Mouse (Mus musculus) liver, embryonic 11.5 days (tissue): Measurements from ENCODE around the gene Adamts16. TPM values are rescaled to one million over a fixed set of nuclear protein-coding genes. Genes with fewer than 3 reads are reported as not detected.

Experiments used
- ATAC-seq: fragments of 200-750 bp; cut with Nextera tagmentation; replicated peaks from 2 replicates; pipeline ENCODE4 v1.8.0; 2017; ENCODE audit warnings: moderate number of reproducible peaks, mild to moderate bottlenecking, moderate TSS enrichment, moderate library complexity; ENCODE audit not compliant: low FRiP score
- DNase-seq: peaks from one replicate; pipeline ENCODE4 v3.0.0-alpha.2; 2017; ENCODE audit warnings: low spot score
- H3K27ac ChIP-seq: fragments of 300-500 bp; sonication (generic); 2 replicates; pipeline ENCODE4 v1.5.1; 2014; ENCODE audit warnings: mild to moderate bottlenecking, low read depth, low read length, control low read depth
- H3K27me3 ChIP-seq: fragments of 300-500 bp; sonication (generic); replicated peaks from 2 replicates; pipeline ENCODE4 v1.6.1; 2014; ENCODE audit warnings: low read length, mixed read lengths; ENCODE audit not compliant: control insufficient read depth, insufficient read depth
- H3K36me3 ChIP-seq: fragments of 300-500 bp; sonication (generic); 2 replicates; pipeline ENCODE4 v1.6.1; 2014; ENCODE audit warnings: mild to moderate bottlenecking, low read length, moderate library complexity, mixed read lengths; ENCODE audit not compliant: control insufficient read depth, insufficient read depth
- H3K4me1 ChIP-seq: fragments of 300-500 bp; sonication (generic); replicated peaks from 2 replicates; pipeline ENCODE4 v1.6.1; 2014; ENCODE audit warnings: low read length, mixed read lengths; ENCODE audit not compliant: control insufficient read depth, insufficient read depth
- H3K4me2 ChIP-seq: fragments of 300-500 bp; sonication (generic); 2 replicates; pipeline ENCODE4 v1.6.1; 2014; ENCODE audit warnings: mild to moderate bottlenecking, control low read depth, moderate library complexity
- H3K4me3 ChIP-seq: fragments of 300-500 bp; sonication (generic); 2 replicates; pipeline ENCODE4 v1.5.1; 2014; ENCODE audit warnings: low read depth, low read length, control low read depth
- H3K9ac ChIP-seq: fragments of 300-500 bp; sonication (generic); 2 replicates; pipeline ENCODE4 v1.6.1; 2014; ENCODE audit warnings: low read depth, low read length, control low read depth
- H3K9me3 ChIP-seq: fragments of 300-500 bp; sonication (generic); 2 replicates; pipeline ENCODE4 v1.6.1; 2016; ENCODE audit warnings: low read length, inconsistent platforms, mixed read lengths; ENCODE audit not compliant: control insufficient read depth
- WGBS: fragments of 180-500 bp; shearing (Covaris S2); extraction: QIAGEN DNeasy Blood & Tissue Kit; methylation state at CpG from one replicate; pipeline ENCODE4 v1.1.7; 2014; 5-methylcytosine and 5-hydroxymethylcytosine counted together
- polyA plus RNA-seq: library from polyadenylated mRNA; unstranded; fragments of >200 nt; fragmentation: Nextera tagmentation; extraction: Ambion mirVana; gene quantifications from 2 replicates; pipeline ENCODE4 v1.2.1, GENCODE M21; 2014

Adamts16 gene
- polyA plus RNA-seq, 1 experiment from 2014 or later = 0.19 TPM

DNA sequence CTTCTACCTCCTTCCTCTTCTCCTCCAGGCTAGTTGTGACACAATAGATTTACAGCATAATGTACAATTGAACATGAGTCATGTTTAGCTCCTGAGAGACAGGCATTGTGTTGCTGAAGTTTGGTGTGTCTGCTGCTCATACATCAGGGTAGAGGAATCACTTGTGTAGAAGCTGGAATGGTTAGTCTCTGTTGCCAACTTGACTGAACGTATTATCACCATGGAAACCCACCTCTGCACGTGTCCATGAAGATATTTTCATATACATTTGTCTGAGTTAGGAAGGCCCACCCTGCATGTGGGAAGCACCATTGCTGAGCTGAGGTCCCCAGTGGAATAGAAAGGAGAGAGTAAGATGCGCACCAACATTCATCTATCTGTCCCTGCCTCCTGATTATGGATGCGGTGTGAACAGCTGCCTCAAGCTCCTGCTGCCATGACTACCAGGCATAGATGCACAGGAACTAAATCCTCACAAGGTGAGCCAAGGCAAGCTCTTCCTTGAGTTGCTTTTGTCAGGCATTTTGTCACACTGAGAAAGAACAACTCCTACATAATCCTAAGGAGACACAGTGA is 142.7 kb downstream of the Adamts16 start:
- WGBS = 76% methylated on average over 4 of the region's 4 CpGs
- Histone ChIP-seq H3K9me3 (no peaks in the 10 kb centered on the region), H3K9ac (no peak overlapping the region), H3K4me2 (no peak overlapping the region), H3K27me3 (no peaks in the 10 kb centered on the region), H3K4me3 (no peak overlapping the region), H3K36me3 (no peaks in the 10 kb centered on the region), H3K4me1 (no peaks in the 10 kb centered on the region), H3K27ac (no peak overlapping the region)
- ATAC-seq = no peak
- no peak for DNase-seq

DNA sequence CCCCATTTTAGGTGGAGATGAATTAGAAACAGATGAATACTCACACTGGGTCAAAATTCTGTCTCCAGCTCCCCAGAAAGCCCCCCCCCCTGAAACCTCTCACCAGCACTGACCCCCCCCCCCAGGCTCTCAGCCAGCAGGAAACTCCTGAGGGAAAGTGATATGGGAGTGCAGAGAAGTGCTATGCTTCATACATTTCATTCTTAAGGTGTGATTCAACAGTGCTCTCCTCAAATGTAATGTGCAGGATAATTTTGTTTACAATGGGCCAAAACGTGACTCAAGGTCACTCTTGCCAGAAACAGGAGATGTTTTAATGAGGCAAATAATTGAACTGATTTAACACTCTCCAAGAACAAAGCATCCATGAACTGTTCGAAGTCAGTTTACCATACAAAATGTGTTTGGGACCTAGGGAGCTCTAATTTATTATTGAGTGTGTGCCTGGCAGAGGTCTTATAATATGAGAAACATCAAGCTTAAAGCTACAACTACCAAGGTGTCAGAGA is 152.1 kb downstream of the Adamts16 start:
- 49% methylated on average over 2 of the region's 2 CpGs for WGBS
- H3K4me2 ChIP-seq = no peak overlapping the region
- ATAC-seq = no peak

DNA sequence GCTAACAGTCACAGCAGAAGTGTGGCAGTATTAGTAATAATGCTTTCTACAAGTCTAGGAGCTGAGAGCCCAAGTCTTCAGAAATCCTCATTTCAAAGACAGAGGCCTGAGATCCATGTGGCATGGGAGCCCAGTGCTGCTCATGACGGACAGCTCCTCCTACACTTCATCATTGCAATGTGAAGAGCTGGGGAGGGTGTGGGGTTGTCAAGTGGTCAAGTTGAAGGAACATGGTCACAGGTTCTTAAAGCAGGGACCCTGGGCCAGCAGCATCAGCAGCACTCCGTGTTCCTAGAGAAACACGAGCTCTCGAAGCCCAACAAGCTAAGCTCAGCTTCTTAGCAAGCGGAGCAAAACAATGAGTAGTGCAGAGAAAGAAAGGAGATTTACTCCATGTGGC is 155.8 kb downstream of the Adamts16 start:
- no peaks in the 10 kb centered on the region for H3K9me3 ChIP-seq
- H3K4me3 ChIP-seq = no peak overlapping the region
- ATAC-seq (no peak), DNase-seq (no peak)
- no peaks in the 10 kb centered on the region for H3K4me1 ChIP-seq
- H3K27ac ChIP-seq = no peak overlapping the region
- 67% methylated on average over 5 of the region's 5 CpGs for WGBS
- H3K27me3 ChIP-seq = no peaks in the 10 kb centered on the region
- no peak overlapping the region for H3K9ac ChIP-seq
- no peak overlapping the region for H3K4me2 ChIP-seq
- H3K36me3 ChIP-seq = no peaks in the 10 kb centered on the region

More for the DNA sequence above, 152.1 kb downstream of the Adamts16 start:
- no peaks in the 10 kb centered on the region for H3K27me3 ChIP-seq
- H3K4me1 ChIP-seq = no peaks in the 10 kb centered on the region
- H3K9ac ChIP-seq = no peak overlapping the region
- no peaks in the 10 kb centered on the region for H3K9me3 ChIP-seq
- H3K4me3 ChIP-seq = no peak overlapping the region
- H3K27ac ChIP-seq = no peak overlapping the region
- no peaks in the 10 kb centered on the region for H3K36me3 ChIP-seq
- DNase-seq = no peak

DNA sequence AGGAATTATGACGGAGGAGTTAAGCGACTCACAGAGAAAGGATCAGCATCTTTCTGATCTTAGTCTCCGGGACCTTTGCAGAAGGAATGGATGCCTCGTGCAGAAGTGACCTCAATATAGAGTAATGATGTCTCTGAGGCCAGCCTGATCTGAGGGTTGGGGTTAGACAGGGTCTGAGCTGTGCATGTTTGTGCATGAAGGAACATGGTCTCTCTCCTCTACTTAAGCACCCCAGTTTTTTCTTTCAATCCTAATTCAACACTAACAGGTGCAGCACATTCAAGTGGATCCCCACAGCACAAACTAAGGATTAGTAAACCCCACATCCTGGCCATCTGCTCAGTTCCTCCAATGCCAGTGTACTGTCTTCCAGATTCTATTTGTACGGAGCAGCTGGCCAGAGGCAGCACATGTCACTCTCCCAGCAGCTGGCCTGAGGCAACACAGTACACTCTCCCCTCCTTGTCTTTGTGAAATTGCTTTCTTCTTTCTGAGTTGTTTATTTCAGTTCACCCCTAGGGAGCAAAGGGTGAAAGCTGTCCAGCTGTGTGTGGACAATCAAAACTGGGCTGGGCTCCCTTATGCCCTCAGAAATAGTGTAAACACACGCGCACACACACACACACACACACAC is 156.5 kb downstream of the Adamts16 start:
- ATAC-seq = no peak
- no peak overlapping the region for H3K9ac ChIP-seq
- no peaks in the 10 kb centered on the region for H3K9me3 ChIP-seq
- WGBS = 80% methylated on average over 7 of the region's 7 CpGs
- H3K4me2 ChIP-seq = no peak overlapping the region
- H3K4me3 ChIP-seq = no peak overlapping the region
- no peak overlapping the region for H3K27ac ChIP-seq
- H3K36me3 ChIP-seq = no peaks in the 10 kb centered on the region
- no peak for DNase-seq
- no peaks in the 10 kb centered on the region for H3K27me3 ChIP-seq
- H3K4me1 ChIP-seq = no peaks in the 10 kb centered on the region

DNA sequence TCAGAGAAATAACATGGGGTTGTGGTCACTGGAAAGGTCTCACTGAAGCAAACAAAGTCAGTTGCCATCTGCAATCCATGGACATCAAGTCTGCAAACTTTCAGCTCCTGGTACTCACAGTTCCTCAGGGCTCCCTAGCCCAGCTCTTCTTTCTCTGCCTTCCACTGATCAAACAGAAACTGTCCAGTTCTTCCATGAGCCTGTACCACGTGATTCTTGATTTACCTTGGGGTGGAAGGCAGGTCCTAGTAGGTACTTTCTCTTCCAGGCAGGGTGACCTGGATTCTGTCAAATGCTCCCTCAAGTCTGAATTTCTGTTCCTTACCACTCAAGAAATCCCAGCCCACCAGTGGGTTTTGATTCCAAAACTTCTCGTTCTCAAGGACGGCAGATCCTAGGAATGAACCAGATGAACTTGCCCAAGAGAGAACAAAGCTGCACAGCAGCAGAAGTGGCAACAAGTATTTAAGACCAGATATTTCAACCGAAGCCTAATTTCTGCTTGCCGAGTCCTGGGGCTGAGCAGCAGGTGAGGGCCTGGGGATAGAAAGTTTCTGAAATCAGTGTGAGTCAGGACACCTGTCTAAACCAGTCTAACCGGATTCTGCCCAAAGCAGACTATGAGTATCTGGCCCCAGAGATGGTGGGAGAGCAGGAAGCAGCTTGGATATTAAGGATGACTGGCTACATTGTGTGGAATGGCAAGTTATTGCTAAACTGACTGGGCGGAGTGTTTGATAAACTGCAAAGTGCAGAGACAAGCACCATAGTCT is 160.0 kb downstream of the Adamts16 start:
- H3K4me3 ChIP-seq = no peak overlapping the region
- no peaks in the 10 kb centered on the region for H3K9me3 ChIP-seq
- 81% methylated on average over 7 of the region's 7 CpGs for WGBS
- H3K27ac ChIP-seq = no peak overlapping the region
- no peaks in the 10 kb centered on the region for H3K4me1 ChIP-seq
- no peaks in the 10 kb centered on the region for H3K27me3 ChIP-seq
- H3K9ac ChIP-seq = no peak overlapping the region
- H3K4me2 ChIP-seq = no peak overlapping the region
- ATAC-seq (no peak), DNase-seq (no peak)
- H3K36me3 ChIP-seq = no peaks in the 10 kb centered on the region

- Histone ChIP-seq H3K4me1 (no peaks in the 10 kb centered on the region), H3K4me3 (no peak overlapping the region), H3K4me2 (no peak overlapping the region), H3K27ac (no peak overlapping the region), H3K9me3 (no peaks in the 10 kb centered on the region), H3K36me3 (no peaks in the 10 kb centered on the region), H3K9ac (no peak overlapping the region), H3K27me3 (no peaks in the 10 kb centered on the region)
- ATAC-seq = no peak
- DNase-seq = no peak
- WGBS = 88% methylated on average over 3 of the region's 3 CpGs
These were observed 161.3 kb downstream of the Adamts16 start for GRCm38 (mm10) chr13:70680316-70680715.

Other genes with a start within 250 kb of the Adamts16 start
- 19.5 and 22.0 TPM in 2 replicates for gene Ice1, start 204.2 kb downstream of the Adamts16 start, polyA plus RNA-seq